Mouse (Mus musculus) small intestine, adult 2 months (tissue): Measurements from ENCODE around the gene Bloc1s5.

Experiments used
- CTCF ChIP-seq: fragments of 200-500 bp; IDR thresholded peaks from 2 replicates; pipeline ENCODE4 v1.5.1; 2012; ENCODE audit warnings: low read depth, mild to moderate bottlenecking, control low read depth, inconsistent platforms, low read length, moderate library complexity, mixed read lengths; ENCODE audit not compliant: insufficient replicate concordance, insufficient read length; ENCODE audit errors: extremely low read depth
- POLR2A ChIP-seq: fragments of 200-500 bp; IDR thresholded peaks from 2 replicates; pipeline ENCODE4 v1.6.1; 2012; ENCODE audit warnings: low read depth, mild to moderate bottlenecking, control low read depth, inconsistent platforms, low read length, moderate library complexity

GRCm38 (mm10) chr13:38624292-38624902 is 10.5 kb downstream of the Bloc1s5 start:
- TF ChIP-seq CTCF = no peak
- TF ChIP-seq POLR2A = no peak
